Mouse (Mus musculus): ENCODE measurements at regions not wholly inside any gene's neighbourhood (a gene's known extent, or its start where the extent isn't known, plus 50 kb on each side); places are given as distances from the start of the nearest gene placed in this dataset.

- DNase-seq (ENCODE audit: low spot score) (no peak), ATAC-seq (ENCODE audit: low FRiP score) (no peak)
- H3K9ac ChIP-seq (ENCODE audit: low read depth, low read length): no peak overlapping the region
- no peaks in the 10 kb centered on the region for H3K36me3 ChIP-seq (ENCODE audit: control insufficient read depth, insufficient read depth, low read length)
- H3K9me3 ChIP-seq (ENCODE audit: control insufficient read depth, low read length): no peaks in the 10 kb centered on the region
- no peaks in the 10 kb centered on the region for H3K4me1 ChIP-seq (replicated peaks; ENCODE audit: control insufficient read depth, insufficient read depth, low read length)
- no peaks in the 10 kb centered on the region for H3K27me3 ChIP-seq (ENCODE audit: control insufficient read depth, insufficient read depth, low read length)
- H3K4me3 ChIP-seq (ENCODE audit: low read depth, low read length): no peak overlapping the region
- H3K4me2 ChIP-seq (replicated peaks; ENCODE audit: low read depth, low read length): no peak overlapping the region
- H3K27ac ChIP-seq (ENCODE audit: low read depth, low read length): no peak overlapping the region
- WGBS: 90% methylated on average over 3 of the region's 3 CpGs
These were observed 52.4 kb upstream of the Aldh1b1 start for GRCm38 (mm10) chr4:45746451-45746850.

- Histone ChIP-seq H3K4me3 (ENCODE audit: low read depth, low read length) (no peak overlapping the region), H3K4me2 (replicated peaks; ENCODE audit: low read depth, low read length) (no peak overlapping the region), H3K27ac (ENCODE audit: low read depth, low read length) (no peak overlapping the region), H3K4me1 (replicated peaks; ENCODE audit: control insufficient read depth, insufficient read depth, low read length) (no peaks in the 10 kb centered on the region), H3K36me3 (ENCODE audit: control insufficient read depth, insufficient read depth, low read length) (no peaks in the 10 kb centered on the region), H3K9ac (ENCODE audit: low read depth, low read length) (no peak overlapping the region), H3K27me3 (ENCODE audit: control insufficient read depth, insufficient read depth, low read length) (no peaks in the 10 kb centered on the region), H3K9me3 (ENCODE audit: control insufficient read depth, low read length) (no peaks in the 10 kb centered on the region)
- 64% methylated on average over 9 of the region's 9 CpGs for WGBS
- ATAC-seq (ENCODE audit: low FRiP score) (no peak), DNase-seq (ENCODE audit: low spot score) (no peak)
These were observed 53.1 kb upstream of the Aldh1b1 start for GRCm38 (mm10) chr4:45745746-45746145.

- 95% methylated on average over 4 of the region's 4 CpGs for WGBS
- DNase-seq (ENCODE audit: low spot score) (no peak), ATAC-seq (ENCODE audit: low FRiP score) (no peak)
- H3K27me3 ChIP-seq (ENCODE audit: control insufficient read depth, insufficient read depth, low read length): no peaks in the 10 kb centered on the region
- no peaks in the 10 kb centered on the region for H3K4me1 ChIP-seq (replicated peaks; ENCODE audit: control insufficient read depth, insufficient read depth, low read length)
- no peak overlapping the region for H3K27ac ChIP-seq (ENCODE audit: low read depth, low read length)
- H3K36me3 ChIP-seq (ENCODE audit: control insufficient read depth, insufficient read depth, low read length): no peaks in the 10 kb centered on the region
- no peak overlapping the region for H3K4me3 ChIP-seq (ENCODE audit: low read depth, low read length)
- no peak overlapping the region for H3K9ac ChIP-seq (ENCODE audit: low read depth, low read length)
- no peak overlapping the region for H3K4me2 ChIP-seq (replicated peaks; ENCODE audit: low read depth, low read length)
- H3K9me3 ChIP-seq (ENCODE audit: control insufficient read depth, low read length): no peaks in the 10 kb centered on the region
These were observed 53.9 kb upstream of the Aldh1b1 start for GRCm38 (mm10) chr4:45744849-45745407.

- peaks cover 2% of the 10 kb centered on the region; the same call in 1 of the 2 replicates for H3K4me1 ChIP-seq (replicated peaks; ENCODE audit: control insufficient read depth, insufficient read depth, low read length)
- H3K36me3 ChIP-seq (ENCODE audit: control insufficient read depth, insufficient read depth, low read length): no peaks in the 10 kb centered on the region
- DNase-seq (ENCODE audit: low spot score) (no peak), ATAC-seq (ENCODE audit: low FRiP score) (no peak)
- H3K9me3 ChIP-seq (ENCODE audit: control insufficient read depth, low read length): no peaks in the 10 kb centered on the region
- H3K27ac ChIP-seq (ENCODE audit: low read depth, low read length): no peak overlapping the region
- H3K9ac ChIP-seq (ENCODE audit: low read depth, low read length): no peak overlapping the region
- no peaks in the 10 kb centered on the region for H3K27me3 ChIP-seq (ENCODE audit: control insufficient read depth, insufficient read depth, low read length)
- H3K4me2 ChIP-seq (replicated peaks; ENCODE audit: low read depth, low read length): no peak overlapping the region
- 83% methylated on average over 12 of the region's 12 CpGs for WGBS
- no peak overlapping the region for H3K4me3 ChIP-seq (ENCODE audit: low read depth, low read length)
These were observed 58.0 kb upstream of the Aldh1b1 start for GRCm38 (mm10) chr4:45740779-45741365.

- Histone ChIP-seq H3K9ac (ENCODE audit: low read depth, low read length) (no peak overlapping the region), H3K27ac (ENCODE audit: low read depth, low read length) (no peak overlapping the region), H3K4me1 (replicated peaks; ENCODE audit: control insufficient read depth, insufficient read depth, low read length) (peaks cover 2% of the 10 kb centered on the region; the same call in 1 of the 2 replicates), H3K9me3 (ENCODE audit: control insufficient read depth, low read length) (no peaks in the 10 kb centered on the region), H3K4me2 (replicated peaks; ENCODE audit: low read depth, low read length) (no peak overlapping the region), H3K36me3 (ENCODE audit: control insufficient read depth, insufficient read depth, low read length) (no peaks in the 10 kb centered on the region), H3K27me3 (ENCODE audit: control insufficient read depth, insufficient read depth, low read length) (no peaks in the 10 kb centered on the region), H3K4me3 (ENCODE audit: low read depth, low read length) (no peak overlapping the region)
- 84% methylated on average over 5 of the region's 5 CpGs for WGBS
- DNase-seq (ENCODE audit: low spot score) (no peak), ATAC-seq (ENCODE audit: low FRiP score) (no peak)
These were observed 58.5 kb upstream of the Aldh1b1 start for GRCm38 (mm10) chr4:45740319-45740718.

GRCm38 (mm10) chr4:45739696-45740095, 59.1 kb upstream of the Aldh1b1 start:
- Histone ChIP-seq H3K4me1 (replicated peaks; ENCODE audit: control insufficient read depth, insufficient read depth, low read length) (peaks cover 2% of the 10 kb centered on the region; the same call in 1 of the 2 replicates), H3K4me3 (ENCODE audit: low read depth, low read length) (no peak overlapping the region), H3K27ac (ENCODE audit: low read depth, low read length) (no peak overlapping the region), H3K36me3 (ENCODE audit: control insufficient read depth, insufficient read depth, low read length) (no peaks in the 10 kb centered on the region), H3K4me2 (replicated peaks; ENCODE audit: low read depth, low read length) (no peak overlapping the region), H3K9ac (ENCODE audit: low read depth, low read length) (no peak overlapping the region), H3K9me3 (ENCODE audit: control insufficient read depth, low read length) (no peaks in the 10 kb centered on the region), H3K27me3 (ENCODE audit: control insufficient read depth, insufficient read depth, low read length) (no peaks in the 10 kb centered on the region)
- DNase-seq (ENCODE audit: low spot score): no peak
- ATAC-seq (ENCODE audit: low FRiP score): no peak
- 72% methylated on average over 3 of the region's 3 CpGs for WGBS

- 60% methylated on average over 9 of the region's 9 CpGs for WGBS
- Histone ChIP-seq H3K4me2 (replicated peaks; ENCODE audit: low read depth, low read length) (no peak overlapping the region), H3K27ac (ENCODE audit: low read depth, low read length) (no peak overlapping the region), H3K4me1 (replicated peaks; ENCODE audit: control insufficient read depth, insufficient read depth, low read length) (peaks cover 2% of the 10 kb centered on the region; the same call in 1 of the 2 replicates), H3K36me3 (ENCODE audit: control insufficient read depth, insufficient read depth, low read length) (no peaks in the 10 kb centered on the region), H3K27me3 (ENCODE audit: control insufficient read depth, insufficient read depth, low read length) (no peaks in the 10 kb centered on the region), H3K9ac (ENCODE audit: low read depth, low read length) (no peak overlapping the region), H3K9me3 (ENCODE audit: control insufficient read depth, low read length) (no peaks in the 10 kb centered on the region), H3K4me3 (ENCODE audit: low read depth, low read length) (no peak overlapping the region)
- DNase-seq (ENCODE audit: low spot score) (no peak), ATAC-seq (ENCODE audit: low FRiP score) (no peak)
These were observed 59.7 kb upstream of the Aldh1b1 start for GRCm38 (mm10) chr4:45739168-45739567.

GRCm38 (mm10) chr4:45738746-45739145, 60.1 kb upstream of the Aldh1b1 start:
- Histone ChIP-seq H3K9ac (ENCODE audit: low read depth, low read length) (no peak overlapping the region), H3K9me3 (ENCODE audit: control insufficient read depth, low read length) (no peaks in the 10 kb centered on the region), H3K36me3 (ENCODE audit: control insufficient read depth, insufficient read depth, low read length) (no peaks in the 10 kb centered on the region), H3K4me2 (replicated peaks; ENCODE audit: low read depth, low read length) (no peak overlapping the region), H3K27ac (ENCODE audit: low read depth, low read length) (no peak overlapping the region), H3K4me3 (ENCODE audit: low read depth, low read length) (no peak overlapping the region), H3K27me3 (ENCODE audit: control insufficient read depth, insufficient read depth, low read length) (no peaks in the 10 kb centered on the region), H3K4me1 (replicated peaks; ENCODE audit: control insufficient read depth, insufficient read depth, low read length) (peaks cover 2% of the 10 kb centered on the region; the same call in 1 of the 2 replicates)
- DNase-seq (ENCODE audit: low spot score) (peak; percentile 31), ATAC-seq (ENCODE audit: low FRiP score) (peak; percentile 25; the same call in 1 of the 2 replicates)
- WGBS: 45% methylated on average over 11 of the region's 11 CpGs

- H3K27me3 ChIP-seq (ENCODE audit: control insufficient read depth, insufficient read depth, low read length): no peaks in the 10 kb centered on the region
- H3K4me2 ChIP-seq (replicated peaks; ENCODE audit: low read depth, low read length): no peak overlapping the region
- no peaks in the 10 kb centered on the region for H3K9me3 ChIP-seq (ENCODE audit: control insufficient read depth, low read length)
- ATAC-seq (ENCODE audit: low FRiP score) (no peak), DNase-seq (ENCODE audit: low spot score) (no peak)
- no peaks in the 10 kb centered on the region for H3K36me3 ChIP-seq (ENCODE audit: control insufficient read depth, insufficient read depth, low read length)
- H3K4me1 ChIP-seq (replicated peaks; ENCODE audit: control insufficient read depth, insufficient read depth, low read length): peaks cover 2% of the 10 kb centered on the region; the same call in 1 of the 2 replicates
- 35% methylated on average over 10 of the region's 10 CpGs for WGBS
- no peak overlapping the region for H3K27ac ChIP-seq (ENCODE audit: low read depth, low read length)
- H3K4me3 ChIP-seq (ENCODE audit: low read depth, low read length): no peak overlapping the region
- no peak overlapping the region for H3K9ac ChIP-seq (ENCODE audit: low read depth, low read length)
These were observed 62.5 kb upstream of the Aldh1b1 start for GRCm38 (mm10) chr4:45736215-45736815.
